In the genomic region with DNA sequence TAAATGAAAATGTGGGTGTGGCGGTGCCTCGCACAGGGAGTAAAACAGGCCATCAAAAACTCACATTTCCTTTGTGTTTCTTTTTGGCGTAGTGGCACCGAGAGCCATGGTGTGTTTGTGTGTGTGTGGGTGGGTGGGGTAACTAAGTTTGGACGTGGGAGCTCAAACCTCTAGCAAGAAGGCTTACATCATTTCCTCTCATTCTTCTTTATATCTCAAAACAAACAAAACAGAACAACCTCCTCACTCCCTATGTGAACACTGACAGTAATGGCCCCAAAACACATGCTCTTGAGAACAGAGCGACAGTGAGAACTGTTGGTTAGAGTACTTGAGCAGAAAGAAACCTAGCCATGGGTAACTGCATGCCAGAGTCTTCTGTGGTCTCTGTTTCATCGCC, we compare ENCODE assay signal across 19 mouse cellular contexts.
DNase-seq lines count a peak whose midpoint lies in the region; ATAC-seq and TF ChIP-seq lines count a peak whose summit lies in the region.
"Had no signal": no experiment of that assay in that cellular context is flagged by ENCODE, and none has a peak within 500 bp of the region (broad histone marks: within the 10 kb centered on the region; RNA-seq: fewer than 3 reads in every experiment).

No protein-coding gene starts in this region.

- no peaks in the 10 kb centered on the region for H3K36me3 ChIP-seq in heart, adult 2 months (ENCODE audit: control insufficient read depth, insufficient read depth, low read length)
- H3K36me3 ChIP-seq in heart, embryonic 13.5 days = no peaks in the 10 kb centered on the region; the same call in 1 of the 2 replicates
- H3K36me3 ChIP-seq: embryonic facial prominence, embryonic 12.5 days; forebrain, embryonic 15.5 days; intestine, embryonic 15.5 days had no signal

- intact Hi-C loops in heart, adult 2 months (cut with DNase I) = no loop called here
- intact Hi-C loops in heart, postnatal 14 days (cut with DNase I) = no loop called here

- H3K79me2 ChIP-seq in heart, adult 2 months (replicated peaks; ENCODE audit: control insufficient read depth, insufficient read depth, low read length) = no peaks in the 10 kb centered on the region

- ATAC-seq in heart, embryonic 13.5 days (ENCODE audit: extremely low read depth, insufficient number of reproducible peaks, low FRiP score, low TSS enrichment) = no peak
- ATAC-seq: activated CD4-positive, CD25-positive, alpha-beta regulatory T cell, adult 4 months; forebrain, embryonic 15.5 days; intestine, embryonic 15.5 days; Patski had no signal

- 39% methylated on average over 7 of the region's 7 CpGs for whole genome bisulfite sequencing in heart, adult 2 months
- WGBS in heart, embryonic 13.5 days = 51% methylated on average over 7 of the region's 7 CpGs

- H3K4me1 ChIP-seq in heart, adult 2 months (ENCODE audit: control insufficient read depth, insufficient read depth, low read length) = no peaks in the 10 kb centered on the region
- peaks cover 15% of the 10 kb centered on the region for H3K4me1 ChIP-seq in heart, embryonic 13.5 days
- H3K4me1 ChIP-seq: embryonic facial prominence, embryonic 12.5 days; forebrain, embryonic 15.5 days; intestine, embryonic 15.5 days had no signal

- no peak overlapping the region for H3K4me3 ChIP-seq in heart, adult 2 months
- H3K4me3 ChIP-seq in heart, embryonic 13.5 days = no peak overlapping the region
- H3K4me3 ChIP-seq: embryonic facial prominence, embryonic 12.5 days; forebrain, embryonic 15.5 days; intestine, embryonic 15.5 days had no signal

- TF ChIP-seq CTCF in heart, adult 2 months (IDR thresholded peaks at IDR 0.05) = no peak

- H3K4me2 ChIP-seq in heart, embryonic 13.5 days = no peak overlapping the region
- H3K4me2 ChIP-seq: embryonic facial prominence, embryonic 12.5 days; forebrain, embryonic 15.5 days; hindbrain, embryonic 14.5 days; intestine, embryonic 15.5 days had no signal

- H3K27me3 ChIP-seq in heart, adult 2 months (ENCODE audit: control insufficient read depth, insufficient read depth, low read length) = no peaks in the 10 kb centered on the region
- no peaks in the 10 kb centered on the region for H3K27me3 ChIP-seq in heart, embryonic 13.5 days (replicated peaks)
- H3K27me3 ChIP-seq: embryonic facial prominence, embryonic 12.5 days; forebrain, embryonic 15.5 days; intestine, embryonic 15.5 days; Patski had no signal

- H3K9ac ChIP-seq in heart, adult 2 months (ENCODE audit: low read depth, low read length) = no peak overlapping the region
- H3K9ac ChIP-seq in heart, embryonic 13.5 days = no peak overlapping the region
- H3K9ac ChIP-seq: embryonic facial prominence, embryonic 12.5 days; forebrain, embryonic 15.5 days; hindbrain, embryonic 14.5 days; intestine, embryonic 15.5 days had no signal

- 0 out of 2 replicates have a peak, but pooled peaks cover 3% of the 10 kb centered on the region for H3K9me3 ChIP-seq in heart, embryonic 13.5 days
- H3K9me3 ChIP-seq: embryonic facial prominence, embryonic 12.5 days; forebrain, embryonic 15.5 days; intestine, embryonic 15.5 days had no signal

- TF ChIP-seq EP300 in heart, adult 2 months (IDR thresholded peaks at IDR 0.05; ENCODE audit: insufficient read depth, low read depth, low read length) = no peak

- no peak for DNase-seq in heart, adult 2 months
- no peak for DNase-seq in heart, postnatal 14 days
- DNase-seq in heart, postnatal 4 days = no peak
- DNase-seq in lung, postnatal 10 days = peak; percentile 21
- DNase-seq in lung, postnatal 25 days (ENCODE audit: low spot score) = no peak
- no peak for DNase-seq in MN1 (ENCODE audit: low spot score)
- DNase-seq: adrenal gland, postnatal 14 days; cerebellum, adult 11-12 months; cerebellum, adult 9-10 months; cerebellum, postnatal 25 days; gastrocnemius, postnatal 36 days; kidney, adult 18-20 months had no signal

- no peak overlapping the region for H3K27ac ChIP-seq in heart, adult 2 months
- H3K27ac ChIP-seq in heart, embryonic 13.5 days (replicated peaks) = peak overlapping the region; percentile 62
- H3K27ac ChIP-seq: embryonic facial prominence, embryonic 12.5 days; forebrain, embryonic 15.5 days; hindbrain, embryonic 14.5 days; intestine, embryonic 15.5 days had no signal

- TF ChIP-seq POLR2A in heart, adult 2 months (IDR thresholded peaks at IDR 0.05; ENCODE audit: insufficient read depth, low read depth, low read length) = 0 out of 2 replicates have a peak, but pooled peaks have one; percentile 27
